Mouse (Mus musculus) testis, adult 2 months (tissue): ENCODE measurements at regions not wholly inside any gene's neighbourhood (a gene's known extent, or its start where the extent isn't known, plus 50 kb on each side); places are given as distances from the start of the nearest gene placed in this dataset.

ENCODE experiments used
- CTCF ChIP-seq: fragments of 200-500 bp; IDR thresholded peaks from 2 replicates; pipeline ENCODE4 v1.5.1; 2012; ENCODE audit warnings: low read depth, mild to moderate bottlenecking, inconsistent platforms, low read length, moderate library complexity; ENCODE audit not compliant: control insufficient read depth, insufficient read depth, insufficient replicate concordance
- POLR2A ChIP-seq: fragments of 200-500 bp; IDR thresholded peaks from 2 replicates; pipeline ENCODE4 v1.6.1; 2012; ENCODE audit warnings: low read depth, mild to moderate bottlenecking, inconsistent platforms, low read length, moderate library complexity; ENCODE audit not compliant: control insufficient read depth

- TF ChIP-seq POLR2A = no peak
- TF ChIP-seq CTCF = no peak
Measured at GRCm38 (mm10) chr12:54479841-54480240, 176.5 kb downstream of the Sptssa start.
